Mouse (Mus musculus) CH12.LX (cell line): ENCODE data around the gene Dip2b. TPM values are rescaled to one million over a fixed set of nuclear protein-coding genes. Genes with fewer than 3 reads are reported as not detected.

Source experiments
- DNase-seq: peaks from one replicate; pipeline ENCODE4 v3.0.0-alpha.2; 2013; ENCODE audit errors: extremely low read depth
- H3K27ac ChIP-seq: 2 replicates; pipeline ENCODE4 v1.5.1; 2012; ENCODE audit warnings: low read depth, mild to moderate bottlenecking, control low read depth, moderate library complexity; ENCODE audit not compliant: insufficient read depth
- H3K27me3 ChIP-seq: replicated peaks from 2 replicates; pipeline ENCODE3; 2012; ENCODE audit warnings: inconsistent platforms
- H3K36me3 ChIP-seq, 2 experiments: replicated peaks in 1 of 2; 2 replicates each; pipeline versions ENCODE3 to v1.6.1; 2012; ENCODE audit warnings: inconsistent platforms in 1 of 2, low read length in 1 of 2, mild to moderate bottlenecking in 1 of 2, mixed read lengths in 1 of 2, moderate library complexity in 1 of 2; ENCODE audit not compliant: control insufficient read depth in 1 of 2, insufficient read depth in 1 of 2
- H3K4me1 ChIP-seq, 2 experiments: 2 replicates each; pipeline ENCODE4 v1.6.1; 2012; ENCODE audit warnings: inconsistent platforms in 1 of 2, moderate library complexity in 1 of 2; ENCODE audit not compliant: insufficient read depth in 2 of 2, control insufficient read depth in 1 of 2
- H3K4me2 ChIP-seq: 2 replicates; pipeline ENCODE4 v1.6.1; 2012; ENCODE audit warnings: low read depth, mild to moderate bottlenecking, control low read depth; ENCODE audit not compliant: poor library complexity, insufficient read depth, severe bottlenecking
- H3K4me3 ChIP-seq, 3 experiments: fragments of 150-350 bp in 1 of 3; sonication (generic) in 1 of 3; replicated peaks in 1 of 3; 2 replicates each; pipeline versions ENCODE3 to v1.5.1; 2011 to 2012; ENCODE audit warnings: low read depth in 2 of 3, low read length in 2 of 3, mild to moderate bottlenecking in 2 of 3, moderate library complexity in 2 of 3, control low read depth in 1 of 3, improper control_type of control experiment in 1 of 3, inconsistent platforms in 1 of 3, mixed read lengths in 1 of 3; ENCODE audit not compliant: poor library complexity in 1 of 3
- H3K79me2 ChIP-seq: replicated peaks from 2 replicates; pipeline ENCODE4 v1.6.1; 2012; ENCODE audit warnings: mild to moderate bottlenecking, moderate library complexity; ENCODE audit not compliant: control insufficient read depth, poor library complexity, insufficient read depth, severe bottlenecking; ENCODE audit errors: extremely low read depth
- H3K9ac ChIP-seq: 2 replicates; pipeline ENCODE4 v1.6.1; 2012; ENCODE audit warnings: low read depth, mild to moderate bottlenecking, control low read depth, moderate library complexity; ENCODE audit not compliant: insufficient read depth
- H3K9me3 ChIP-seq: replicated peaks from 2 replicates; pipeline ENCODE3; 2012; ENCODE audit warnings: low read length, inconsistent platforms, mixed read lengths
- CHD1 ChIP-seq: IDR thresholded peaks from 2 replicates; pipeline ENCODE4 v1.6.1; 2012; ENCODE audit warnings: low read depth, low read length, improper control_type of control experiment, inconsistent platforms
- ELF1 ChIP-seq: IDR thresholded peaks from 2 replicates; pipeline ENCODE4 v1.6.1; 2014; ENCODE audit warnings: low read depth, mild to moderate bottlenecking, inconsistent platforms, low read length, improper control_type of control experiment
- HCFC1 ChIP-seq: IDR thresholded peaks from 2 replicates; pipeline ENCODE4 v1.6.1; 2012; ENCODE audit warnings: low read depth, mild to moderate bottlenecking, inconsistent platforms, low read length, improper control_type of control experiment
- JUN ChIP-seq: IDR thresholded peaks from 2 replicates; pipeline ENCODE4 v1.6.1; 2011; ENCODE audit warnings: low read depth, mild to moderate bottlenecking, low read length, improper control_type of control experiment, moderate library complexity; ENCODE audit not compliant: insufficient read depth
- JUND ChIP-seq: conservative IDR thresholded peaks from 2 replicates; pipeline ENCODE4 v1.6.1; 2011; ENCODE audit warnings: low read depth, low read length, improper control_type of control experiment
- MAFK ChIP-seq: IDR thresholded peaks from 2 replicates; pipeline ENCODE4 v1.6.1; 2011; ENCODE audit warnings: low read length, improper control_type of control experiment; ENCODE audit not compliant: insufficient replicate concordance
- MAX ChIP-seq: IDR thresholded peaks from 2 replicates; pipeline ENCODE4 v1.6.1; 2011; ENCODE audit warnings: low read length, improper control_type of control experiment
- MEF2A ChIP-seq: IDR thresholded peaks from 2 replicates; pipeline ENCODE4 v1.6.1; 2014; ENCODE audit warnings: low read depth, mild to moderate bottlenecking, inconsistent platforms, low read length, improper control_type of control experiment, borderline replicate concordance
- MYC ChIP-seq: IDR thresholded peaks from 2 replicates; pipeline ENCODE4 v1.6.1; 2011; ENCODE audit warnings: low read depth, mild to moderate bottlenecking, improper control_type of control experiment, low read length
- NRF1 ChIP-seq: IDR thresholded peaks from 2 replicates; pipeline ENCODE4 v1.6.1; 2014; ENCODE audit warnings: low read depth, mild to moderate bottlenecking, inconsistent platforms, low read length, improper control_type of control experiment, moderate library complexity
- PAX5 ChIP-seq: IDR thresholded peaks from 2 replicates; pipeline ENCODE4 v1.6.1; 2012; ENCODE audit warnings: low read length, inconsistent platforms, mixed read lengths
- POLR2A ChIP-seq: IDR thresholded peaks from 2 replicates; pipeline ENCODE4 v1.6.1; 2011; ENCODE audit warnings: low read depth, mild to moderate bottlenecking, improper control_type of control experiment, low read length
- POLR2AphosphoS2 ChIP-seq: IDR thresholded peaks from 2 replicates; pipeline ENCODE4 v1.6.1; 2011; ENCODE audit warnings: low read depth, low read length, improper control_type of control experiment
- SMC3 ChIP-seq: IDR thresholded peaks from 2 replicates; pipeline ENCODE4 v1.6.1; 2011; ENCODE audit warnings: low read depth, low read length, improper control_type of control experiment
- TBP ChIP-seq: conservative IDR thresholded peaks from 2 replicates; pipeline ENCODE4 v1.6.1; 2011; ENCODE audit warnings: low read depth, low read length, improper control_type of control experiment
- UBTF ChIP-seq: IDR thresholded peaks from 2 replicates; pipeline ENCODE4 v1.6.1; 2012; ENCODE audit warnings: low read depth, mild to moderate bottlenecking, inconsistent platforms, low read length, improper control_type of control experiment, moderate library complexity
- USF2 ChIP-seq: conservative IDR thresholded peaks from 2 replicates; pipeline ENCODE4 v1.6.1; 2011; ENCODE audit warnings: low read depth, low read length, improper control_type of control experiment
- ZKSCAN1 ChIP-seq: IDR thresholded peaks from 2 replicates; pipeline ENCODE4 v1.6.1; 2012; ENCODE audit warnings: low read depth, inconsistent platforms, low read length, improper control_type of control experiment, borderline replicate concordance
- ZMIZ1 ChIP-seq: IDR thresholded peaks from 2 replicates; pipeline ENCODE4 v1.6.1; 2012; ENCODE audit warnings: low read depth, mild to moderate bottlenecking, inconsistent platforms, low read length, improper control_type of control experiment
- dilution Hi-C: fragments of 300-500 bp; cut with MboI; formaldehyde crosslinking; loops from 2 replicates; pipeline ENCODE4 v1.14.3; 2020; ENCODE audit warnings: low sequenced_read_pairs; ENCODE audit not compliant: extremely low pct_unique_long_range_greater_than_20kb, extremely low pct_ligation_motif_present
- in situ Hi-C: fragments of 300-500 bp; cut with MboI; formaldehyde crosslinking; loops from 3 replicates; pipeline ENCODE4 v1.14.3; 2019; ENCODE audit warnings: low sequenced_read_pairs, low pct_ligation_motif_present, low pct_unique_long_range_greater_than_20kb, mixed read lengths
- polyA plus RNA-seq: library from polyadenylated mRNA; unstranded; fragments of >175 nt; gene quantifications from 2 replicates; pipeline ENCODE4 v1.2.1, GENCODE M21; 2012; ENCODE audit warnings: low read depth; ENCODE audit not compliant: insufficient read length
- total RNA-seq, 2 experiments: library from RNA; depleted of rRNA; stranded (reverse); fragments of 300-350 nt in 1 of 2; fragments of >200 nt in 1 of 2; gene quantifications; 2 replicates each; pipeline ENCODE4 v1.2.3; 2012 to 2014

Gene Dip2b
- total and polyA plus RNA-seq, 3 experiments, result 15.7 to 18.2 (median 16.7) TPM

DNA sequence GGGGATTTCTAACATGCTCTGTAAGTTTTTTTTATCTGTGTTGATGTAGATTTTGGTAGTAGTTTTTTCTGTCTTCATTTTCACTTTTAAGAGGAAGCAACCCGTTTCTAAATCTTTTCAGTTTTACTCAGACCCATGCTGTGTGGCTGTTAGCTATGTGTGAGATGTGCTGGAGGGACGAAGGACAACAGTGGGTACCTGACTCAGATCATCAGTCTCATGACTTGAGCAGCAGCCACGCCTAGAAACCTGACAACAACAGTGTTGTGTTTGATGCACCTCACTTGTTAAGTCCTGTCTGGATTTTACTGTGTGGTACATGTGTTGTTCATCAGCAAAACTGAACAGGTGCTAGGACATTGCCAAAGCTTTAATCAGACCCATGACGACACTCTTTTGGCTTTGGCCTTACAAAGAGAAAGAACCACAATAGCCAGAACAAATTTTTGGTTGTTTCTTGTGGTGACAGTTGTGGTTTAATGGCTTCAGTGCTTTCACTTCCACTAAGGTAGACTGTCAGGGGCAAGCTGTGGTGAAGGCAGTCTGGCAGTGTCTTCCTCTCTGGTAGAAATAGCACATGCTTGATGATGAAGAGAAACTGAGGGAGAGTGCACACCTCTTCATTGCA, 22.2 kb downstream of the Dip2b start (continued):
- TF ChIP-seq JUN, result peak; percentile 73
- no peak for TF ChIP-seq USF2
- no peak for TF ChIP-seq PAX5
- TF ChIP-seq ZKSCAN1, result no peak
- no peak; the same call in 1 of the 2 replicates for TF ChIP-seq HCFC1
- peak; percentile 74; the same call in 1 of the 2 replicates for TF ChIP-seq MAFK
- TF ChIP-seq JUND, result peak; percentile 72; the same call in 1 of the 2 replicates
- peak; percentile 78 for TF ChIP-seq MAX
- 0 out of 2 replicates have a peak, but pooled peaks have one; percentile 58 for TF ChIP-seq CHD1

DNA sequence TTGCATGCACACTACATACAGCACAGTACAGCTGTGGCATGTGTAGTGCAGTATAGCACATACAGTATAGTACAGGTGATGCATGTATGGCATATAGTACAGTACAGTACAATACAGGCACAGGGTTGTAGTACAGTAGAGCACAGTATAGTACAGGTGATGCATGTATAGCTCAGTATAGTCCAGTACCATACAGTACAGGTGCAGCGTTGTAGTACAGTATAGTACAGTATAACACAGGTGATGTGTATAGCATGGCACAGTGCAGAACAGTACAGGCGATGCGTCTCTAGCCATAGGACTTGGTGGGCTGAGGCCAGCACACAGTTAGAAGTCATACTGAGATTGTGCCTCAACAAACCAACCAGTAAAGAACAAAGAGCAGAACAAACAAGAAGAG, 22.9 kb downstream of the Dip2b start:
- Histone ChIP-seq H3K4me1 (peaks cover 40 to 85% of the 10 kb centered on the region in 2 experiments), H3K27ac (peak overlapping the region; percentile 95), H3K9me3 (no peaks in the 10 kb centered on the region), H3K9ac (no peak overlapping the region), H3K36me3 (peaks cover 3 to 14% of the 10 kb centered on the region in 2 experiments), H3K79me2 (peaks cover 9% of the 10 kb centered on the region), H3K27me3 (no peaks in the 10 kb centered on the region), H3K4me3 (peak overlapping the region in 1 of 3 experiments; percentile 57)
- DNase-seq, result no peak
- dilution Hi-C loops, result no loop called here
- no peak for TF ChIP-seq POLR2AphosphoS2
- TF ChIP-seq ZMIZ1, result no peak
- TF ChIP-seq JUND, result no peak
- no peak for TF ChIP-seq ELF1
- no peak for TF ChIP-seq TBP
- no peak for TF ChIP-seq UBTF
- no peak for TF ChIP-seq POLR2A
- no peak for TF ChIP-seq NRF1
- TF ChIP-seq MYC, result no peak
- no peak for TF ChIP-seq MEF2A
- no peak for TF ChIP-seq SMC3
- TF ChIP-seq, all 38 proteins: peak for 0
- in situ Hi-C loops, result no loop called here
- peak overlapping the region; percentile 52 for H3K4me2 ChIP-seq
